Mouse (Mus musculus) MEL-GATA-1-ER (cell line): ENCODE data around the gene Ylpm1.

Source experiments
- DNase-seq: peaks from one replicate; pipeline ENCODE4 v3.0.0-alpha.2; 2012; ENCODE audit warnings: low read depth; ENCODE audit errors: extremely low read depth

Gene Ylpm1

GRCm38 (mm10) chr12:85110011-85110697 is 114.0 kb downstream of the Ylpm1 start:
- no peak for DNase-seq

DNA sequence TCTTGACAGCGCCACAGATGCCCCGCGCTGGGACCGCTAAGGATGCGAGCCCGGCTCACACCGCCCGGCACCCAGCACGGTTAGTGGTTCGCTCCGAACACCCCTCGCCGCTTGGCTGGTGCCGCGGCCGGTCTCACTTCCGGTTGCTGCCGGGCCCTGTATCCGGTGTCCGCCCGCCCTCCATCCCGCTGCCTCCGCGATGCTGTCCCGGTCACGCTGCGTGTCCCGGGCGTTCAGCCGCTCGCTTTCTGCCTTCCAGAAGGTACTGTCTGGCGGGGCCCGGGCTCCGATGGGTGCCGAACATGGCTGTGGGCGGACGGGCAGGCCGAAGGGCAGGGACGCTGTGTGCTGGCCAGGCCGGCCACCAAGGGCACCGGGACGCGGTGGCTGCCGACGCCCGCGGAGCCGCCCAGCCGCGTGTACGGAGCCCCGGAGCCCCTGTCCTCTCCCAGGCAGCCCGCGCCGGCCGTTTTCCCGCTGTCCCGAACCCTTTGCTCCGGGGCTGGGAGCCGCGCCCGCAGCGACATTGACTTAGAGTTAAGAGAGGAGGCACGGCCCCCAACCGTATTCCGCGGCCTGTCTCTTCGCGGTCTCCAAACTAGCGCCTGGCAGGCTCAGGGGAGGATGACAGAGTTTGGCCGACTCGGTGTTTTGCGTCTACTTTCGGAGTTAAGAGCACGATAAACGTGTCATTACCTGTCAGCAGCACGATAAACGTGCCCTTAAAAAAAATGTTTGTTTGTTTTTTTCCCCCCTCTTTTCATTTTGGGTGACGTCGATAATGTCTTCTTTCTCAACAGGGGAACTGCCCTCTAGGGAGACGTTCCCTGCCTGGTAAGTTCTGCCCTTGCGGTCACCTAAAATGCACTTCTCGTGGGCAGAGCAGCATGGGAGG is 114.8 kb downstream of the Ylpm1 start, which contains the start of the genes Prox2 and Dlst:
TSS of gene Prox2 (minus strand) at position 62 of the 895 bp plus-strand sequence.
TSS of gene Dlst (plus strand) at position 136 of the 895 bp plus-strand sequence.
- DNase-seq: peak; percentile 59

- DNase-seq: no peak
Measured at GRCm38 (mm10) chr12:85112550-85113251, 116.6 kb downstream of the Ylpm1 start.

DNA sequence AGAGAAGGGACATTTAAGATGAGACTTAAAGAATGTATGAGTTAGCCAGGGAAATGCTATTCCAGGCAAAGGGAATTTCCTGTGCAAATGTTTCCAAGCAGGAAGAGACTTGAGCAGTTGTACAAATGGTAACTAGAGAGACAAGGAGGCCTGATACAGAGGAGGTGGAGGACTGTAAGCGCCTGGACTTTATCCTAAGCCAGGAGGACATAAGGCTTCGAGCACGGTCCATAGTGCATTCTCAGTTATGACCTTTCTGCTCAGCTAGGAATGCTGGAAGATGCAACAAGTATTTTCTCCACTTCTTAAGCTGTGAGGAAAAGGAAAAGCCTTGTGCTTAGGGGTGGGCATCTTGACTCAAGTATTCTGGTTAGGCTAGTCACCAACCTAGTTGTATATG is 117.2 kb downstream of the Ylpm1 start:
- no peak for DNase-seq

DNA sequence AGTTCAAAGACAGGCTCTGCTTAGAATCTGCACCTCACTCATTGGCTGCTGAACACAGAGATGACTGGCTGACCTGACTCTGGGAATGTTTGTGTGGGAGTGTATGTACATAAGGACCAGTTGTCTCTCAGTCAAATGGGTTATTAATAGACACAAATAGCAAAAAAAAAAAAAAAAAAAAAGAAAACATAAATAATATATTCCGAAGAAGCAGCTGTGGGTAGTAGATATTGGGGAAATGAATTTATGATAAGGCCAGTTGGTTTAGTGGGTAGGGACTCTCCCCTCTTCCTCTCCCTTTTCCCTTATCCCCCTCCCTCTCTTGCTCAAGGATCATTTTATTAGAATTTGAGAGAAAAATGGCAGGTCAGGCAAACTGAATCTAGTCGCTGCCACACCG is 117.8 kb downstream of the Ylpm1 start:
- DNase-seq: no peak

DNA sequence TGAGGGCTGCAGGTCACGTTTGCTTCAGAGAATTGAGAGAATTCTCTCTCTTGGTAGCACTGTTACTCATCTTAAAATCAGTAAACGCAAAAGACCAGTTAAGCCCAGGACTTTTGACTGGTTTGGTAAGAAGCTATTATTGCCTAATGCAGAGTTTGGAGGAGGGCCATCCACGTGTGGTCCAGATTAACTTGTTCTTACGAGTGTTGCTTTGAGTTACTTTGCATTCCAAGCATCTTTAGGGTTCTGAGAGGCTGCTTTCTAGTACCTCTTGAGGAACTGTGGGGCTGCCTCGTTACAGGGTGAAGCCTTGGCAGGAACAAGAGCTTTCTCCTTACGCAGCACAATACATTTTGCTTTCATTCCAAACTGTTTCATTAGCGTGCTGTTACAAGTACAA is 119.6 kb downstream of the Ylpm1 start:
- no peak for DNase-seq
